Mouse (Mus musculus) hindbrain, embryonic 12.5 days (tissue): ENCODE data around the gene Olfr318. TPM values are rescaled to one million over a fixed set of nuclear protein-coding genes. Genes with fewer than 3 reads are reported as not detected.

Experiments used
- ATAC-seq: fragments of 200-750 bp; cut with Nextera tagmentation; 2 replicates; pipeline ENCODE4 v1.8.0; 2017; ENCODE audit warnings: moderate TSS enrichment; ENCODE audit not compliant: low FRiP score
- H3K27ac ChIP-seq: fragments of 300-500 bp; sonication (generic); 2 replicates; pipeline ENCODE4 v1.5.1; 2016; ENCODE audit warnings: mild to moderate bottlenecking
- H3K27me3 ChIP-seq: fragments of 300-500 bp; sonication (generic); 2 replicates; pipeline ENCODE4 v1.6.1; 2016; ENCODE audit warnings: mild to moderate bottlenecking
- H3K36me3 ChIP-seq: fragments of 300-500 bp; sonication (generic); 2 replicates; pipeline ENCODE4 v1.6.1; 2016; ENCODE audit warnings: mild to moderate bottlenecking
- H3K4me1 ChIP-seq: fragments of 300-500 bp; sonication (generic); 2 replicates; pipeline ENCODE4 v1.6.1; 2016
- H3K4me2 ChIP-seq: fragments of 300-500 bp; sonication (generic); replicated peaks from 2 replicates; pipeline ENCODE4 v1.6.1; 2016; ENCODE audit warnings: mild to moderate bottlenecking
- H3K4me3 ChIP-seq: fragments of 300-500 bp; sonication (generic); 2 replicates; pipeline ENCODE4 v1.5.1; 2016; ENCODE audit warnings: mild to moderate bottlenecking
- H3K9ac ChIP-seq: fragments of 300-500 bp; sonication (generic); 2 replicates; pipeline ENCODE4 v1.6.1; 2016; ENCODE audit warnings: mild to moderate bottlenecking, moderate library complexity
- H3K9me3 ChIP-seq: fragments of 300-500 bp; sonication (generic); replicated peaks from 2 replicates; pipeline ENCODE4 v1.6.1; 2016; ENCODE audit warnings: mild to moderate bottlenecking
- polyA plus RNA-seq: library from polyadenylated mRNA; unstranded; fragments of >200 nt; fragmentation: Nextera tagmentation; extraction: Ambion mirVana; gene quantifications from 2 replicates; pipeline ENCODE4 v1.2.1, GENCODE M21; 2016

Olfr318 gene
- polyA plus RNA-seq, 1 experiment from 2014 or later, result not detected

GRCm38 (mm10) chr11:58669252-58669651, 54.6 kb downstream of the Olfr318 start:
- Histone ChIP-seq H3K27me3 (no peaks in the 10 kb centered on the region), H3K36me3 (no peaks in the 10 kb centered on the region), H3K9me3 (no peaks in the 10 kb centered on the region), H3K4me2 (no peak overlapping the region), H3K4me1 (no peaks in the 10 kb centered on the region), H3K4me3 (no peak overlapping the region), H3K9ac (no peak overlapping the region), H3K27ac (no peak overlapping the region)
- no peak for ATAC-seq

Other genes with a start within 250 kb of the Olfr318 start
- gene Olfr332, start 231.5 kb downstream of the Olfr318 start, polyA plus RNA-seq, result not detected in 2 replicates
- gene Olfr331, start 221.4 kb downstream of the Olfr318 start, polyA plus RNA-seq, result not detected in 2 replicates
- gene Olfr330, start 189.2 kb downstream of the Olfr318 start, polyA plus RNA-seq, result not detected in 2 replicates
- gene Olfr329-ps, start 177.6 kb downstream of the Olfr318 start, polyA plus RNA-seq, result not detected in 2 replicates
- not detected in 2 replicates for gene Olfr328, start 168.4 kb downstream of the Olfr318 start, polyA plus RNA-seq
- gene Olfr224, start 153.5 kb downstream of the Olfr318 start, polyA plus RNA-seq, result not detected in 2 replicates
- not detected in 2 replicates for gene Olfr325, start 146.3 kb downstream of the Olfr318 start, polyA plus RNA-seq
- not detected in 2 replicates for gene Olfr324, start 128.9 kb downstream of the Olfr318 start, polyA plus RNA-seq
- not detected in 2 replicates for gene 2210407C18Rik, start 107.9 kb downstream of the Olfr318 start, polyA plus RNA-seq
- gene Olfr323, start 93.5 kb downstream of the Olfr318 start, polyA plus RNA-seq, result not detected in 2 replicates
- gene Trim58, start 83.5 kb downstream of the Olfr318 start, polyA plus RNA-seq, result 0.51 and 0.53 TPM in 2 replicates
- not detected in 2 replicates for gene Olfr322, start 65.2 kb downstream of the Olfr318 start, polyA plus RNA-seq
- gene Olfr320, start 42.9 kb downstream of the Olfr318 start, polyA plus RNA-seq, result not detected in 2 replicates
- not detected in 2 replicates for gene Olfr319, start 24.9 kb downstream of the Olfr318 start, polyA plus RNA-seq
- 0.10 and 0.12 TPM in 2 replicates for gene Olfr317, start 15.2 kb upstream of the Olfr318 start, polyA plus RNA-seq
- gene Olfr316, start 28.7 kb upstream of the Olfr318 start, polyA plus RNA-seq, result not detected in 2 replicates
- not detected in 2 replicates for gene Olfr315, start 49.2 kb upstream of the Olfr318 start, polyA plus RNA-seq
- not detected in 2 replicates for gene Olfr314, start 58.9 kb upstream of the Olfr318 start, polyA plus RNA-seq
- gene Fam183b, start 77.9 kb upstream of the Olfr318 start, polyA plus RNA-seq, result 7.0 and 10.4 TPM in 2 replicates
- gene Olfr313, start 91.0 kb upstream of the Olfr318 start, polyA plus RNA-seq, result not detected in 2 replicates
- gene Olfr312, start 105.2 kb upstream of the Olfr318 start, polyA plus RNA-seq, result not detected in 2 replicates
- gene Olfr311, start 115.2 kb upstream of the Olfr318 start, polyA plus RNA-seq, result not detected in 2 replicates
- gene Gm12258, start 123.1 kb upstream of the Olfr318 start, polyA plus RNA-seq, result 18.3 and 19.1 TPM in 2 replicates
- gene 2810021J22Rik, start 143.2 kb upstream of the Olfr318 start, polyA plus RNA-seq, result 10.2 and 12.0 TPM in 2 replicates
- 4.9 and 7.0 TPM in 2 replicates for gene Zfp39, start 180.2 kb upstream of the Olfr318 start, polyA plus RNA-seq
- not detected in 2 replicates for gene Btnl10, start 193.9 kb upstream of the Olfr318 start, polyA plus RNA-seq
- gene Rnf187, start 214.9 kb upstream of the Olfr318 start, polyA plus RNA-seq, result 498 and 513 TPM in 2 replicates
- gene Hist3h2ba, start 224.9 kb upstream of the Olfr318 start, polyA plus RNA-seq, result 149 and 154 TPM in 2 replicates
- 90.1 and 95.9 TPM in 2 replicates for gene Hist3h2a, start 230.7 kb upstream of the Olfr318 start, polyA plus RNA-seq
- 1.2 and 1.5 TPM in 2 replicates for gene Trim17, start 230.7 kb upstream of the Olfr318 start, polyA plus RNA-seq